Mouse (Mus musculus) olfactory bulb, adult 2 months (tissue): ENCODE results near the gene Nrxn3. TPM values are rescaled to one million over a fixed set of nuclear protein-coding genes. Genes with fewer than 3 reads are reported as not detected.

Source experiments
- H3K27ac ChIP-seq: fragments of 200-500 bp; 2 replicates; pipeline ENCODE4 v1.5.1; 2012; ENCODE audit warnings: low read depth, low read length; ENCODE audit not compliant: insufficient read depth
- H3K4me1 ChIP-seq: fragments of 200-500 bp; 2 replicates; pipeline ENCODE4 v1.6.1; 2012; ENCODE audit warnings: low read length; ENCODE audit not compliant: control insufficient read depth, insufficient read depth
- H3K4me3 ChIP-seq: fragments of 200-500 bp; 2 replicates; pipeline ENCODE4 v1.5.1; 2012; ENCODE audit warnings: mild to moderate bottlenecking, low read depth, low read length, moderate library complexity; ENCODE audit not compliant: insufficient read depth
- CTCF ChIP-seq: fragments of 200-500 bp; IDR thresholded peaks from 2 replicates; pipeline ENCODE4 v1.5.1; 2012; ENCODE audit warnings: low read depth, mild to moderate bottlenecking, low read length, moderate library complexity; ENCODE audit not compliant: insufficient read depth
- POLR2A ChIP-seq: fragments of 200-500 bp; IDR thresholded peaks from 2 replicates; pipeline ENCODE4 v1.6.1; 2012; ENCODE audit warnings: mild to moderate bottlenecking, low read depth, low read length, moderate library complexity; ENCODE audit not compliant: insufficient read depth
- WGBS: fragments of 180-500 bp; shearing (Covaris S2); methylation state at CpG from one replicate; pipeline ENCODE4 v1.1.7; 2018; 5-methylcytosine and 5-hydroxymethylcytosine counted together
- polyA plus RNA-seq: library from polyadenylated mRNA; stranded (reverse); fragments of >200 nt; gene quantifications from 2 replicates; pipeline ENCODE4 v1.2.4, GENCODE M21; 2012; ENCODE audit warnings: low replicate concordance; ENCODE audit not compliant: missing spikeins, insufficient read depth, insufficient read length

Gene Nrxn3
- polyA plus RNA-seq, 1 experiment: not detected

- whole genome bisulfite sequencing: 58% methylated on average over 12 of the region's 12 CpGs
- Histone ChIP-seq H3K4me1 (0 out of 2 replicates have a peak, but pooled peaks cover 2% of the 10 kb centered on the region), H3K27ac (no peak overlapping the region), H3K4me3 (no peak overlapping the region)
- TF ChIP-seq CTCF: no peak
- TF ChIP-seq POLR2A: no peak
Observed at GRCm38 (mm10) chr12:89174306-89175159, 451.9 kb downstream of the Nrxn3 start.

GRCm38 (mm10) chr12:89179970-89180666 is 457.4 kb downstream of the Nrxn3 start:
- Histone ChIP-seq H3K4me1 (peaks cover 10% of the 10 kb centered on the region), H3K27ac (no peak overlapping the region), H3K4me3 (no peak overlapping the region)
- TF ChIP-seq CTCF (no peak), POLR2A (no peak)
- WGBS: 61% methylated on average over 13 of the region's 13 CpGs

- H3K4me3 ChIP-seq: no peak overlapping the region
- TF ChIP-seq CTCF (no peak), POLR2A (no peak)
- H3K27ac ChIP-seq: no peak overlapping the region
- 49% methylated on average over 2 of the region's 2 CpGs for WGBS
- H3K4me1 ChIP-seq: peaks cover 8% of the 10 kb centered on the region
Observed at GRCm38 (mm10) chr12:89181157-89181561, 458.5 kb downstream of the Nrxn3 start.

DNA sequence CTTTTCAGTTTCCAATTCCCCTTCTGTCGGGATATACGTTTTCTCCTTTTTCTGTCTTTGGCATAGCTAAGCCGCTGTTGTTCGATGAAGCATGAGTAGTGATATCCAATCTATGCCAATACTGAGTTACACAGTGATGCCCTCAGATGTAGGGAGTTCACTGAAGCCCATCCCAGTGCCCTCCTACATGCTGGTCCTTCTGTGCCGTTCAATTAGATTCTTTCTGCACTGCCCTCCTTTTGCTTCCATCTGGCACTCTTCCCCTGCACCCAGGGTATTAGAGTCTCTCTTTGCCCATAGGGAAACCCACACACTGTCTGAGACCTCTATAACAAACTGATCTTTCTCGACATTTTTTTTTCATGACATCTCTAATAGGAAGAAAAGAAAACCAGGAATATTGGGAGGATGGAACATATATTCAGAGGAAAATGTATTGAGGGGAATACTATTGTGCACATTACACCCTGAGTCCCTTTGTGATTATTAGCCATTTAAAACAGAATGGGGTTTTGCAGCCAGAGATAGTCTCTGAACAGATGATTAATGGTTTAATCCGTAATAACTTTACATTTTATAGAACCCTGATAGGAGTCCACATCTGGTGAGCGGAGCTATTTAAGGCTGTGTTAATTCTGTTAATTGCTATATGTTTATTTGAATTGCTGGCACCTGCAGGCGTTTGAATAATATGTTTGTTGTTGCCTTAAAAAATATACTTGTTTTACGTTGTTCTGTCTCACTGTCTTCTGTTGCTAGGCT is 476.3 kb downstream of the Nrxn3 start:
- TF ChIP-seq POLR2A (no peak), CTCF (no peak)
- H3K4me3 ChIP-seq: no peak overlapping the region
- peak overlapping the region; percentile 79 for H3K27ac ChIP-seq
- 42% methylated on average over 10 of the region's 10 CpGs for WGBS
- H3K4me1 ChIP-seq: no peaks in the 10 kb centered on the region; the same call in 1 of the 2 replicates

GRCm38 (mm10) chr12:89211608-89212007 is 488.9 kb downstream of the Nrxn3 start:
- Histone ChIP-seq H3K4me3 (no peak overlapping the region), H3K27ac (no peak overlapping the region), H3K4me1 (no peaks in the 10 kb centered on the region)
- TF ChIP-seq CTCF (no peak), POLR2A (no peak)
- WGBS: 50% methylated on average over 2 of the region's 2 CpGs

- 18% methylated on average over 1 of the region's 1 CpGs for WGBS
- Histone ChIP-seq H3K27ac (no peak overlapping the region), H3K4me1 (no peaks in the 10 kb centered on the region), H3K4me3 (no peak overlapping the region)
- TF ChIP-seq POLR2A: no peak
- TF ChIP-seq CTCF: no peak
Observed at GRCm38 (mm10) chr12:89239826-89240225, 517.1 kb downstream of the Nrxn3 start.

DNA sequence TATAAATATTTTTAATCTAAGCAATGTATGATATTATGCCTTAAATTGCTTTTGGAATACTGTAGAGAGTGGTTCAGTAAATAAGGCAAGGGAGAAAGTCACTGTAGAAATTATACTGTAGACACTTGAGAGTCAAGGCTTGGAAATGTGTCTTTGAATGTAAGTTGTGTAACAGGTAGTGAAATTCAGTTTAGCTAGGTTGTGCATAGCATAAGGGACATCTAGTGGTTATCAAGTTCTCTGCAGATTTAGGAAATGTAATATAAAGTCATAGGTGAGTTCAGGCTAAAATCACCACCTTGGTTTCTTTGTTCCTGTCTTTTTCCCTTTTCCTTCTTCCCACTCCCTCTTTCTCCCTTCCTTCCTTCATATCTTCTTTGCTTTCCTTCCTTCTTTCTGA is 518.9 kb downstream of the Nrxn3 start:
- H3K4me1 ChIP-seq: no peaks in the 10 kb centered on the region

DNA sequence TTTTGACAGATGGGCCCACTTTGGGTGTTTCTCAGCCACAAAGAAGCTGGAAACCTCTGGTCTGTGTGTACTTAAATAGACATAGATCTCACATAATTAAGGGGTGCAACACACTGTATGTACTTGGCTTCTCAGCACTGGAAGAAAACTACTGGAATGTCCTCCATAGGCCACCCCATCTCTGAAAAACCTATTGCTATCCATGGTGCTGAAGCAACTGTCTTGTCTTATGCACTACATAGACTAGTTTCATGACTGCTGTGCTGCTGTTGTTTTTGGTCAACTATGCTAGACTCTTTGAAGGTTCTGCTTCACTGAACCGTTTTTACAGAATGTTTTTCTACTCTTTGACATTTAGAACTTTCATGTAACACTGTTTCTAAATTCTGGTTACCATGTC is 519.8 kb downstream of the Nrxn3 start:
- Histone ChIP-seq H3K4me3 (no peak overlapping the region), H3K4me1 (no peaks in the 10 kb centered on the region), H3K27ac (no peak overlapping the region)
- TF ChIP-seq CTCF (no peak), POLR2A (no peak)
- WGBS: 30% methylated on average over 1 of the region's 1 CpGs

More for the DNA sequence above, 518.9 kb downstream of the Nrxn3 start:
- no peak for TF ChIP-seq CTCF
- TF ChIP-seq POLR2A: no peak
- Histone ChIP-seq H3K4me3 (no peak overlapping the region), H3K27ac (no peak overlapping the region)
